Mouse (Mus musculus) heart, embryonic 11.5 days (tissue): ENCODE results near the gene Gm3250. TPM values are rescaled to one million over a fixed set of nuclear protein-coding genes. Genes with fewer than 3 reads are reported as not detected.
"Not testable (repeated sequence)": the region's sequence is repeated elsewhere in the genome, so short reads cannot be mapped to it uniquely, and the experiment has no call there.

ENCODE experiments used
- ATAC-seq: fragments of 200-750 bp; cut with Nextera tagmentation; replicated peaks from 2 replicates; pipeline ENCODE4 v1.8.0; 2017; ENCODE audit warnings: moderate library complexity; ENCODE audit not compliant: insufficient number of reproducible peaks, low FRiP score, low TSS enrichment
- H3K27ac ChIP-seq: fragments of 300-500 bp; sonication (generic); 2 replicates; pipeline ENCODE4 v1.5.1; 2014; ENCODE audit warnings: mild to moderate bottlenecking, low read depth, low read length
- H3K27me3 ChIP-seq: fragments of 300-500 bp; sonication (generic); 2 replicates; pipeline ENCODE4 v1.6.1; 2014; ENCODE audit warnings: mild to moderate bottlenecking, low read length, mixed read lengths; ENCODE audit not compliant: control insufficient read depth, insufficient read depth
- H3K36me3 ChIP-seq: fragments of 300-500 bp; sonication (generic); 2 replicates; pipeline ENCODE4 v1.6.1; 2014; ENCODE audit warnings: mild to moderate bottlenecking, low read length, moderate library complexity, mixed read lengths; ENCODE audit not compliant: control insufficient read depth, insufficient read depth
- H3K4me1 ChIP-seq: fragments of 300-500 bp; sonication (generic); 2 replicates; pipeline ENCODE4 v1.6.1; 2014; ENCODE audit warnings: low read length; ENCODE audit not compliant: control insufficient read depth, insufficient read depth
- H3K4me2 ChIP-seq: fragments of 300-500 bp; sonication (generic); 2 replicates; pipeline ENCODE4 v1.6.1; 2014; ENCODE audit warnings: mild to moderate bottlenecking, moderate library complexity
- H3K4me3 ChIP-seq: fragments of 300-500 bp; sonication (generic); 2 replicates; pipeline ENCODE4 v1.5.1; 2014; ENCODE audit warnings: low read depth, low read length
- H3K9ac ChIP-seq: fragments of 300-500 bp; sonication (generic); 2 replicates; pipeline ENCODE4 v1.6.1; 2014; ENCODE audit warnings: mild to moderate bottlenecking, low read depth, low read length, moderate library complexity
- H3K9me3 ChIP-seq: fragments of 300-500 bp; sonication (generic); replicated peaks from 2 replicates; pipeline ENCODE4 v1.6.1; 2016; ENCODE audit warnings: low read length; ENCODE audit not compliant: control insufficient read depth
- WGBS: fragments of 180-500 bp; shearing (Covaris S2); extraction: QIAGEN DNeasy Blood & Tissue Kit; methylation state at CpG from one replicate; pipeline ENCODE4 v1.1.7; 2014; ENCODE audit not compliant: insufficient replicate concordance; 5-methylcytosine and 5-hydroxymethylcytosine counted together
- polyA plus RNA-seq: library from polyadenylated mRNA; unstranded; fragments of >200 nt; fragmentation: Nextera tagmentation; extraction: Ambion mirVana; gene quantifications from 2 replicates; pipeline ENCODE4 v1.2.1, GENCODE M21; 2014

The Gm3250 gene
- polyA plus RNA-seq, 1 experiment from 2014 or later, result not detected

- H3K27ac ChIP-seq, H3K9me3 ChIP-seq, H3K36me3 ChIP-seq, H3K4me2 ChIP-seq, ATAC-seq, H3K9ac ChIP-seq, H3K4me3 ChIP-seq, H3K27me3 ChIP-seq: not testable (repeated sequence)
- H3K4me1 ChIP-seq, result peaks cover 10% of the 10 kb centered on the region
- WGBS, result 24% methylated on average over 3 of the region's 3 CpGs
Observed at GRCm38 (mm10) chr10:77798164-77798920, 16.0 kb upstream of the Gm3250 start.

GRCm38 (mm10) chr10:77797677-77798076 lies 15.3 kb upstream of the Gm3250 start:
- no peak for ATAC-seq
- H3K9ac ChIP-seq, result no peak overlapping the region
- no peak overlapping the region for H3K4me3 ChIP-seq
- H3K4me1 ChIP-seq, result peaks cover 10% of the 10 kb centered on the region
- WGBS, result 9% methylated on average over 3 of the region's 3 CpGs
- no peak overlapping the region for H3K27ac ChIP-seq
- H3K9me3 ChIP-seq, result no peaks in the 10 kb centered on the region
- no peak overlapping the region for H3K4me2 ChIP-seq
- H3K27me3 ChIP-seq, result no peaks in the 10 kb centered on the region
- H3K36me3 ChIP-seq, result no peaks in the 10 kb centered on the region

- peaks cover 10% of the 10 kb centered on the region for H3K4me1 ChIP-seq
- no peak within 1 kb of the TSS for H3K4me2 ChIP-seq
- H3K27ac ChIP-seq, result no peak within 1 kb of the TSS
- WGBS, result 43% methylated on average over 2 of the region's 2 CpGs
- H3K36me3 ChIP-seq, result no peaks in the 10 kb centered on the region
- no peak for ATAC-seq
- H3K27me3 ChIP-seq, result no peaks in the 10 kb centered on the region
- no peaks in the 10 kb centered on the region for H3K9me3 ChIP-seq
- H3K9ac ChIP-seq, result no peak within 1 kb of the TSS
- no peak within 1 kb of the TSS for H3K4me3 ChIP-seq
Observed at GRCm38 (mm10) chr10:77794976-77795375, 12.6 kb upstream of the Gm3250 start, which contains the start of gene Gm9639. TSS of gene Gm9639 (minus strand) at chr10:77795076.

- Histone ChIP-seq H3K4me3 (no peak overlapping the region), H3K4me1 (no peaks in the 10 kb centered on the region), H3K4me2 (no peak overlapping the region), H3K27me3 (no peaks in the 10 kb centered on the region), H3K27ac (no peak overlapping the region), H3K9me3 (no peaks in the 10 kb centered on the region), H3K36me3 (no peaks in the 10 kb centered on the region), H3K9ac (no peak overlapping the region)
- ATAC-seq, result no peak
- WGBS, result 72% methylated on average over 2 of the region's 2 CpGs
Observed at GRCm38 (mm10) chr10:77788621-77789020, 6.3 kb upstream of the Gm3250 start.

- H3K27ac ChIP-seq, ATAC-seq: not testable (repeated sequence)
- no CpG with 5 or more reads among the region's 1 CpGs for WGBS
Observed at GRCm38 (mm10) chr10:77787876-77788275, 5.5 kb upstream of the Gm3250 start, which contains the start of gene Gm7137. TSS of gene Gm7137 (minus strand) at chr10:77788200.

GRCm38 (mm10) chr10:77783396-77783795 lies 1.1 kb upstream of the Gm3250 start:
- H3K4me2 ChIP-seq, H3K4me1 ChIP-seq, H3K36me3 ChIP-seq, H3K9ac ChIP-seq, H3K4me3 ChIP-seq, ATAC-seq, H3K27me3 ChIP-seq, H3K9me3 ChIP-seq, H3K27ac ChIP-seq: not testable (repeated sequence)
- 83% methylated on average over 2 of the region's 3 CpGs for WGBS

More at GRCm38 (mm10) chr10:77787876-77788275, 5.5 kb upstream of the Gm3250 start, which contains the start of gene Gm7137:
- not testable (repeated sequence) for H3K27me3 ChIP-seq, H3K9me3 ChIP-seq, H3K36me3 ChIP-seq, H3K4me1 ChIP-seq, H3K9ac ChIP-seq, H3K4me2 ChIP-seq, H3K4me3 ChIP-seq

- not testable (repeated sequence) for H3K9ac ChIP-seq, H3K4me2 ChIP-seq, H3K36me3 ChIP-seq, H3K27ac ChIP-seq, H3K4me1 ChIP-seq, ATAC-seq, H3K27me3 ChIP-seq, H3K9me3 ChIP-seq, H3K4me3 ChIP-seq
- WGBS, result 50% methylated on average over 1 of the region's 1 CpGs
Observed at GRCm38 (mm10) chr10:77776844-77777243, 5.5 kb downstream of the Gm3250 start, which contains the start of gene Gm7138. TSS of gene Gm7138 (minus strand) at chr10:77776944.

GRCm38 (mm10) chr10:77772142-77772541 lies 10.2 kb downstream of the Gm3250 start:
- not testable (repeated sequence) for H3K36me3 ChIP-seq, H3K9me3 ChIP-seq, H3K4me3 ChIP-seq, ATAC-seq, H3K4me2 ChIP-seq, H3K27me3 ChIP-seq, H3K9ac ChIP-seq, H3K27ac ChIP-seq, H3K4me1 ChIP-seq
- WGBS, result 43% methylated on average over 1 of the region's 3 CpGs

- H3K27me3 ChIP-seq, H3K27ac ChIP-seq, H3K4me1 ChIP-seq, H3K4me3 ChIP-seq, H3K36me3 ChIP-seq, H3K4me2 ChIP-seq, H3K9ac ChIP-seq, H3K9me3 ChIP-seq, ATAC-seq: not testable (repeated sequence)
- 50% methylated on average over 1 of the region's 1 CpGs for whole genome bisulfite sequencing
Observed at GRCm38 (mm10) chr10:77771225-77771624, 11.1 kb downstream of the Gm3250 start, which contains the start of gene Gm3238. TSS of gene Gm3238 (minus strand) at chr10:77771325.
